10 mouse cellular contexts compared by ENCODE assay signal in the genomic region with DNA sequence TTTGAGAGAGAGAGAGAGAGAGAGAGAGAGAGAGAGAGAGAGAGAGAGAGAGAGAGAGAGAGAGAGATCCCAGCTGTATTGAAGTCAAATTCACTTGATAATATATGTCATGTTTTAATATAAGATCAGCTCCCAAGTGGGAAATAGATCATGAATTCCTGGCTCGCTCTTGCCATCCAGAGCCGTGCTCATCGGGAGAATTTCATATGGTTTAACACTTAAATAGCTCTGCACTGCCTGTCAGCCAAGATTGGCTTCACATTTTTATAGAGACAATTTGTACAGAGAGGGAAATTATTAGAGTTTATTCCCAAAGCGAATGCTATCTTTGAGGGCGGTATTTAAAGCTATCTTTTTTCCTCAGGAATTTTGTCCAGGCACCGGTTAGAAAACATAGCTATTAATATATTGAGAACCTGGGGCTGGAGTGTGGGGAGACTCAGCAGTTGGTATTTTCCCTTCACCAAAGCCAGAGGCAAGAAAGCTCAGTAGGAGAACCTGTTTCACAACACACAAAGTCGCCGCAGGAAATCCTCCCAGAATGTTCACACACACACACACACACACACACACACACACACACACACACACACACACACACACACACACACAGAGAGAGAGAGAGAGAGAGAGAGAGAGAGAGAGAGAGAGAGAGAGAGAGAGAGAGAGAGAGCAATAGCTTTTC. TPM values are rescaled to one million over a fixed set of nuclear protein-coding genes. Genes with fewer than 3 reads are reported as not detected.
A peak's percentile ranks its signal among the peaks of the same experiment; 100 is the strongest.
DNase-seq lines count a peak whose midpoint lies in the region; ATAC-seq and TF ChIP-seq lines count a peak whose summit lies in the region.
"Had no signal": no experiment of that assay in that cellular context is flagged by ENCODE, and none has a peak within 500 bp of the region (broad histone marks: within the 10 kb centered on the region; RNA-seq: fewer than 3 reads in every experiment).

No protein-coding gene starts in this region.

- no peak for ATAC-seq in heart, embryonic 13.5 days (ENCODE audit: extremely low read depth, insufficient number of reproducible peaks, low FRiP score, low TSS enrichment)
- no peak for ATAC-seq in liver, postnatal 0 days
- ATAC-seq in kidney, embryonic 14.5 days (ENCODE audit: low FRiP score, low TSS enrichment) = no peak

- peak overlapping the region; percentile 57 for H3K27ac ChIP-seq in heart, embryonic 13.5 days (replicated peaks)
- peak overlapping the region; percentile 28; the same call in 1 of the 2 replicates for H3K27ac ChIP-seq in spleen, adult 2 months (ENCODE audit: insufficient read depth, low read length)
- peak overlapping the region; percentile 85 for H3K27ac ChIP-seq in liver, postnatal 0 days (ENCODE audit: low read depth)
- H3K27ac ChIP-seq in kidney, embryonic 14.5 days (ENCODE audit: low read depth, low read length) = no peak overlapping the region

- no peak for TF ChIP-seq EP300 in liver, postnatal 0 days (IDR thresholded peaks at IDR 0.05; ENCODE audit: low read depth)

- no peaks in the 10 kb centered on the region for H3K27me3 ChIP-seq in heart, embryonic 13.5 days (replicated peaks)
- H3K27me3 ChIP-seq in spleen, adult 2 months (ENCODE audit: control insufficient read depth, insufficient read depth, low read length) = no peaks in the 10 kb centered on the region
- no peaks in the 10 kb centered on the region for H3K27me3 ChIP-seq in liver, postnatal 0 days (ENCODE audit: insufficient read depth, low read length)
- no peaks in the 10 kb centered on the region for H3K27me3 ChIP-seq in kidney, embryonic 14.5 days (ENCODE audit: control insufficient read depth, insufficient read depth, low read length)

- no peak for TF ChIP-seq POLR2A in spleen, adult 2 months (IDR thresholded peaks at IDR 0.05; ENCODE audit: low read depth, low read length)

- H3K4me3 ChIP-seq in heart, embryonic 13.5 days = peak overlapping the region; percentile 41
- H3K4me3 ChIP-seq in spleen, adult 2 months (ENCODE audit: extremely low read depth, insufficient read depth, insufficient read length) = peak overlapping the region; percentile 42; the same call in 1 of the 2 replicates
- peak overlapping the region; percentile 51 for H3K4me3 ChIP-seq in liver, postnatal 0 days (ENCODE audit: low read depth, low read length)
- no peak overlapping the region for H3K4me3 ChIP-seq in kidney, embryonic 14.5 days (ENCODE audit: low read length)
- H3K4me3 ChIP-seq: myocyte had no signal

- H3K4me1 ChIP-seq in heart, embryonic 13.5 days = peaks cover 19% of the 10 kb centered on the region
- peaks cover 7% of the 10 kb centered on the region; the same call in 1 of the 2 replicates for H3K4me1 ChIP-seq in spleen, adult 2 months (ENCODE audit: control insufficient read depth, insufficient read depth, insufficient read length)
- peaks cover 32% of the 10 kb centered on the region for H3K4me1 ChIP-seq in liver, postnatal 0 days (ENCODE audit: insufficient read depth)
- H3K4me1 ChIP-seq in kidney, embryonic 14.5 days (ENCODE audit: control insufficient read depth, insufficient read depth, low read length) = no peaks in the 10 kb centered on the region

- no peaks in the 10 kb centered on the region for H3K36me3 ChIP-seq in heart, embryonic 13.5 days
- H3K36me3 ChIP-seq in spleen, adult 2 months (ENCODE audit: control insufficient read depth, insufficient read depth, low read length) = no peaks in the 10 kb centered on the region
- no peaks in the 10 kb centered on the region for H3K36me3 ChIP-seq in liver, postnatal 0 days (replicated peaks; ENCODE audit: insufficient read depth, low read length)
- H3K36me3 ChIP-seq in kidney, embryonic 14.5 days (ENCODE audit: control insufficient read depth, insufficient read depth, low read length) = no peaks in the 10 kb centered on the region

- DNase-seq in heart, adult 8-10 months (ENCODE audit: low spot score) = no peak
- no peak for DNase-seq in spleen, adult 2 months (ENCODE audit: low read depth in 1 of 2, low spot score in 2 of 2)
- no peak for DNase-seq in spleen, postnatal 14 days (ENCODE audit: low spot score in 2 of 2)
- no peak for DNase-seq in liver, postnatal 0 days
- DNase-seq in ovary, adult 18-20 months (ENCODE audit: low spot score) = no peak
- DNase-seq in frontal cortex, postnatal 25 days (ENCODE audit: low spot score in 2 of 2) = no peak
- DNase-seq: heart, postnatal 36 days had no signal

- no peak for TF ChIP-seq CTCF in spleen, adult 2 months (IDR thresholded peaks at IDR 0.05; ENCODE audit: extremely low read depth, insufficient read depth, insufficient read length, insufficient replicate concordance)
- TF ChIP-seq CTCF in liver, postnatal 0 days (IDR thresholded peaks at IDR 0.05; ENCODE audit: low read depth) = no peak

- H3K4me2 ChIP-seq in heart, embryonic 13.5 days = peak overlapping the region; percentile 71
- H3K4me2 ChIP-seq in liver, postnatal 0 days (ENCODE audit: low read depth, low read length) = peak overlapping the region; percentile 70
- H3K4me2 ChIP-seq in kidney, embryonic 14.5 days (replicated peaks; ENCODE audit: low read depth, low read length) = no peak overlapping the region

- 37% methylated on average over 8 of the region's 8 CpGs for WGBS in heart, embryonic 13.5 days
- WGBS in spleen, adult 2 months = 28% methylated on average over 8 of the region's 8 CpGs
- 23% methylated on average over 8 of the region's 8 CpGs for WGBS in liver, postnatal 0 days (ENCODE audit: insufficient replicate concordance)
- WGBS in kidney, embryonic 14.5 days = 61% methylated on average over 8 of the region's 8 CpGs

- H3K9ac ChIP-seq in heart, embryonic 13.5 days = peak overlapping the region; percentile 34
- H3K9ac ChIP-seq in liver, postnatal 0 days (replicated peaks) = peak overlapping the region; percentile 62
- no peak overlapping the region for H3K9ac ChIP-seq in kidney, embryonic 14.5 days (ENCODE audit: low read depth, low read length)

- H3K9me3 ChIP-seq in heart, embryonic 13.5 days = no peaks in the 10 kb centered on the region
- H3K9me3 ChIP-seq in liver, postnatal 0 days (ENCODE audit: low read length) = no peaks in the 10 kb centered on the region
- no peaks in the 10 kb centered on the region for H3K9me3 ChIP-seq in kidney, embryonic 14.5 days (ENCODE audit: control insufficient read depth, low read length)

RNA-seq across cellular contexts. Expression of a gene that starts 17.9 kb away (rescaled TPM):
- 15.0 and 15.5 TPM in 2 replicates for polyA plus RNA-seq in heart, embryonic 13.5 days (2015; fragmentation: Nextera tagmentation; extraction: Ambion mirVana)
- 10 to 100 TPM; 12.3 to 18.1 (median 16.0) TPM for total RNA-seq in heart, adult 8-10 months (2022)
- 18.5 and 27.3 TPM in 2 replicates for polyA plus RNA-seq in spleen, adult 2 months (2012; rRNA removed)
- polyA plus RNA-seq in liver, postnatal 0 days (2015; fragmentation: Nextera tagmentation; extraction: Ambion mirVana) = 7.4 and 8.4 TPM in 2 replicates
- 17.0 and 24.8 TPM in 2 replicates for polyA plus RNA-seq in kidney, embryonic 14.5 days (2014; fragmentation: Nextera tagmentation; extraction: Ambion mirVana)
